Mouse (Mus musculus) thymus, adult 2 months (tissue): ENCODE results near the gene Fsd2.

Source experiments
- CTCF ChIP-seq: fragments of 200-500 bp; IDR thresholded peaks from 2 replicates; pipeline ENCODE4 v1.5.1; 2012; ENCODE audit warnings: mild to moderate bottlenecking, control low read depth, low read length, moderate library complexity, borderline replicate concordance; ENCODE audit not compliant: control insufficient read depth, poor library complexity, insufficient read depth; ENCODE audit errors: extremely low read depth
- POLR2A ChIP-seq: fragments of 200-500 bp; IDR thresholded peaks from 2 replicates; pipeline ENCODE4 v1.6.1; 2012; ENCODE audit warnings: mild to moderate bottlenecking, low read length, control low read depth, moderate library complexity; ENCODE audit not compliant: control insufficient read depth, poor library complexity, insufficient read depth; ENCODE audit errors: extremely low read depth

GRCm38 (mm10) chr7:81514906-81515590 is 51.7 kb downstream of the Fsd2 start:
- no peak for TF ChIP-seq CTCF
- no peak for TF ChIP-seq POLR2A
